Mouse (Mus musculus) hindbrain, embryonic 10.5 days (tissue): ENCODE measurements at regions not wholly inside any gene's neighbourhood (a gene's known extent, or its start where the extent isn't known, plus 50 kb on each side); places are given as distances from the start of the nearest gene placed in this dataset.

Source experiments
- DNase-seq: peaks from one replicate; pipeline ENCODE4 v3.0.0-alpha.2; 2017; ENCODE audit warnings: low spot score
- H3K27ac ChIP-seq: fragments of 300-500 bp; sonication (generic); 2 replicates; pipeline ENCODE4 v1.5.1; 2016; ENCODE audit warnings: mild to moderate bottlenecking, moderate library complexity
- H3K27me3 ChIP-seq: fragments of 300-500 bp; sonication (generic); 2 replicates; pipeline ENCODE4 v1.6.1; 2016; ENCODE audit warnings: mild to moderate bottlenecking; ENCODE audit not compliant: poor library complexity, insufficient read depth, severe bottlenecking
- H3K36me3 ChIP-seq: fragments of 300-500 bp; sonication (generic); 2 replicates; pipeline ENCODE4 v1.6.1; 2016; ENCODE audit warnings: mild to moderate bottlenecking, moderate library complexity
- H3K4me1 ChIP-seq: fragments of 300-500 bp; sonication (generic); replicated peaks from 2 replicates; pipeline ENCODE4 v1.6.1; 2016; ENCODE audit warnings: mild to moderate bottlenecking
- H3K4me3 ChIP-seq: fragments of 300-500 bp; sonication (generic); 2 replicates; pipeline ENCODE4 v1.5.1; 2016; ENCODE audit warnings: mild to moderate bottlenecking, moderate library complexity
- H3K9me3 ChIP-seq: fragments of 300-500 bp; sonication (generic); 2 replicates; pipeline ENCODE4 v1.6.1; 2016; ENCODE audit warnings: mild to moderate bottlenecking, moderate library complexity
- WGBS: fragments of 180-500 bp; shearing (Covaris S2); methylation state at CpG from one replicate; pipeline ENCODE4 v1.1.7; 2016; 5-methylcytosine and 5-hydroxymethylcytosine counted together

GRCm38 (mm10) chr15:56858134-56858533 is 619.3 kb downstream of the Slc22a22 start:
- H3K9me3 ChIP-seq: no peaks in the 10 kb centered on the region
- WGBS: 49% methylated on average over 3 of the region's 3 CpGs
- H3K27ac ChIP-seq: no peak overlapping the region
- H3K4me3 ChIP-seq: no peak overlapping the region
- no peak for DNase-seq
- H3K27me3 ChIP-seq: no peaks in the 10 kb centered on the region
- peaks cover 9% of the 10 kb centered on the region; the same call in 1 of the 2 replicates for H3K4me1 ChIP-seq
- H3K36me3 ChIP-seq: no peaks in the 10 kb centered on the region

- WGBS: 12% methylated on average over 2 of the region's 2 CpGs
- peak; percentile 57 for DNase-seq
- Histone ChIP-seq H3K27ac (no peak overlapping the region), H3K36me3 (no peaks in the 10 kb centered on the region), H3K9me3 (no peaks in the 10 kb centered on the region), H3K4me1 (peaks cover 9% of the 10 kb centered on the region; the same call in 1 of the 2 replicates), H3K27me3 (no peaks in the 10 kb centered on the region), H3K4me3 (no peak overlapping the region)
Measured at GRCm38 (mm10) chr15:56856057-56856456, 621.4 kb downstream of the Slc22a22 start.

GRCm38 (mm10) chr15:56853106-56853505 is 624.3 kb downstream of the Slc22a22 start:
- Histone ChIP-seq H3K27me3 (no peaks in the 10 kb centered on the region), H3K4me1 (0 out of 2 replicates have a peak, but pooled peaks cover under 1% of the 10 kb centered on the region), H3K27ac (no peak overlapping the region), H3K9me3 (no peaks in the 10 kb centered on the region), H3K36me3 (no peaks in the 10 kb centered on the region), H3K4me3 (no peak overlapping the region)
- 66% methylated on average over 5 of the region's 5 CpGs for WGBS
- DNase-seq: no peak

- WGBS: 68% methylated on average over 6 of the region's 6 CpGs
Measured at GRCm38 (mm10) chr15:56847469-56848128, 629.8 kb downstream of the Slc22a22 start.

GRCm38 (mm10) chr15:56844574-56844973 is 632.9 kb downstream of the Slc22a22 start:
- H3K4me3 ChIP-seq: no peak overlapping the region
- WGBS: 82% methylated on average over 1 of the region's 1 CpGs
- no peaks in the 10 kb centered on the region for H3K9me3 ChIP-seq
- no peak for DNase-seq
- no peaks in the 10 kb centered on the region for H3K27me3 ChIP-seq
- H3K4me1 ChIP-seq: no peaks in the 10 kb centered on the region
- no peak overlapping the region for H3K27ac ChIP-seq
- H3K36me3 ChIP-seq: no peaks in the 10 kb centered on the region

More at GRCm38 (mm10) chr15:56847469-56848128, 629.8 kb downstream of the Slc22a22 start:
- no peak overlapping the region for H3K4me3 ChIP-seq
- H3K27ac ChIP-seq: no peak overlapping the region
- H3K9me3 ChIP-seq: no peaks in the 10 kb centered on the region
- no peaks in the 10 kb centered on the region for H3K27me3 ChIP-seq
- DNase-seq: no peak
- no peaks in the 10 kb centered on the region for H3K4me1 ChIP-seq
- no peaks in the 10 kb centered on the region for H3K36me3 ChIP-seq

- H3K36me3 ChIP-seq: no peaks in the 10 kb centered on the region
- H3K27me3 ChIP-seq: no peaks in the 10 kb centered on the region
- DNase-seq: no peak
- H3K4me3 ChIP-seq: no peak overlapping the region
- H3K9me3 ChIP-seq: no peaks in the 10 kb centered on the region
- H3K27ac ChIP-seq: no peak overlapping the region
- H3K4me1 ChIP-seq: no peaks in the 10 kb centered on the region
- 89% methylated on average over 3 of the region's 3 CpGs for WGBS
Measured at GRCm38 (mm10) chr15:56841516-56841915, 635.9 kb downstream of the Slc22a22 start.

GRCm38 (mm10) chr15:56837292-56837691 is 640.1 kb downstream of the Slc22a22 start:
- WGBS: 93% methylated on average over 1 of the region's 1 CpGs
- Histone ChIP-seq H3K27me3 (no peaks in the 10 kb centered on the region), H3K4me1 (no peaks in the 10 kb centered on the region), H3K4me3 (no peak overlapping the region), H3K36me3 (no peaks in the 10 kb centered on the region), H3K9me3 (no peaks in the 10 kb centered on the region), H3K27ac (no peak overlapping the region)
- no peak for DNase-seq

- no peaks in the 10 kb centered on the region for H3K4me1 ChIP-seq
- H3K4me3 ChIP-seq: no peak overlapping the region
- DNase-seq: no peak
- WGBS: 85% methylated on average over 2 of the region's 2 CpGs
- H3K27ac ChIP-seq: no peak overlapping the region
- no peaks in the 10 kb centered on the region for H3K27me3 ChIP-seq
- H3K36me3 ChIP-seq: no peaks in the 10 kb centered on the region
- no peaks in the 10 kb centered on the region for H3K9me3 ChIP-seq
Measured at GRCm38 (mm10) chr15:56834621-56835020, 642.8 kb downstream of the Slc22a22 start.

GRCm38 (mm10) chr15:56832666-56833065 is 644.8 kb downstream of the Slc22a22 start:
- Histone ChIP-seq H3K9me3 (no peaks in the 10 kb centered on the region), H3K4me1 (no peaks in the 10 kb centered on the region), H3K36me3 (no peaks in the 10 kb centered on the region), H3K4me3 (no peak overlapping the region), H3K27me3 (no peaks in the 10 kb centered on the region), H3K27ac (no peak overlapping the region)
- WGBS: 90% methylated on average over 7 of the region's 7 CpGs
- no peak for DNase-seq

- no peaks in the 10 kb centered on the region for H3K4me1 ChIP-seq
- no peak overlapping the region for H3K27ac ChIP-seq
- no peaks in the 10 kb centered on the region for H3K27me3 ChIP-seq
- H3K4me3 ChIP-seq: no peak overlapping the region
- no peak for DNase-seq
- H3K36me3 ChIP-seq: no peaks in the 10 kb centered on the region
- H3K9me3 ChIP-seq: no peaks in the 10 kb centered on the region
- WGBS: 75% methylated on average over 8 of the region's 8 CpGs
Measured at GRCm38 (mm10) chr15:56820977-56821579, 656.3 kb downstream of the Slc22a22 start.

- Histone ChIP-seq H3K27me3 (no peaks in the 10 kb centered on the region), H3K27ac (no peak overlapping the region), H3K9me3 (no peaks in the 10 kb centered on the region), H3K4me3 (no peak overlapping the region), H3K4me1 (no peaks in the 10 kb centered on the region), H3K36me3 (no peaks in the 10 kb centered on the region)
- 84% methylated on average over 4 of the region's 4 CpGs for WGBS
- DNase-seq: no peak
Measured at GRCm38 (mm10) chr15:56820256-56820976, 657.0 kb downstream of the Slc22a22 start.

- Histone ChIP-seq H3K36me3 (no peaks in the 10 kb centered on the region), H3K4me1 (no peaks in the 10 kb centered on the region; the same call in 1 of the 2 replicates), H3K9me3 (no peaks in the 10 kb centered on the region), H3K27me3 (no peaks in the 10 kb centered on the region), H3K27ac (no peak overlapping the region), H3K4me3 (no peak overlapping the region)
- WGBS: 43% methylated on average over 4 of the region's 4 CpGs
- no peak for DNase-seq
Measured at GRCm38 (mm10) chr15:56818158-56818690, 659.2 kb downstream of the Slc22a22 start.
